Mouse (Mus musculus) ovary, adult 18-20 months (tissue): ENCODE measurements around the gene Ttc14.

Experiments used
- DNase-seq: peaks from one replicate; pipeline ENCODE4 v3.0.0; 2022; ENCODE audit warnings: low spot score, mixed read lengths

Ttc14 gene

DNA sequence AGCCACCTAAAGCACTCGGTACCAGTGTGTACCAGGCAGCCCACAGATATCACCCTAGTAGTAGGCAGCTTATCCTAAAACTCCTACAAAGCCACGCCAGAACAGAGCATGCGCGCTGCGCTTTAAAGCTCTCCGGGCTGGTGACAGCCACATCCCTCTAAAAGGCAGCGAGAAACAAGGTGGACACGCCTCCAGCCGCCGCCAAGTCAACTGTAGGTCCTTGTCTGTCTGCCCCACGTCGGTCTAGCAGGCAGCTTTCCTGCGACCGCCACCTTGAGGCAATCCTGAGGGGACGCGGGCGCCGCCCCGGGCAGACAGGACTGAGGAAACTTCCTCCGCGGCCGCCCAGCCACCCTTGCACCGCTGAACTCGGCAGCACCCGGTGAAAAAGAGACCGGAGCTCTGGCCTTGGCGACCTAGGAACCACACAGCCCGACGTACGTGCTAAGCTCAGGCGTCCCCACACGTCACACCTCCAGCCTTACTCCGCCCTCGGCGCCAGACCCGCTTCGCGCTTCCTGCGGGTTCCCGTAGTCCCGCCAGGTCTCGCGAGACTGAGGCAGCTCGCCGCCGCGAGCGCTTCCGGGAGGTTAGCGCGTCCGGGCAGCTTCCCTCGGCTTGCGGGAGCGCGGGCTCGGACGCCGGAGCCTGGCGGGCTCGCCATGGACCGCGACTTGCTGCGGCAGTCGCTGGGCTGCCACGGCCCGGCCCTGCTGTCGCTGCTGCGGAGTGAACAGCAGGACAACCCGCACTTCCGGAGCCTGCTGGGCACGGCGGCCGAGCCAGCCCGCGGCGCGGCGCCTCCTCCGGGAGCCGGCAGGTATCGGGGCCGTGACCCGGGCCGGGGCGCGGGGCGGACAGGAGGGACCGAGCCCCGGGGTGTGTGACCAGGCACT, at the start of gene Ttc14:
Ttc14 (plus strand) TSS at position 216 of the 896 bp plus-strand sequence.
- peak; percentile 95 for DNase-seq

DNA sequence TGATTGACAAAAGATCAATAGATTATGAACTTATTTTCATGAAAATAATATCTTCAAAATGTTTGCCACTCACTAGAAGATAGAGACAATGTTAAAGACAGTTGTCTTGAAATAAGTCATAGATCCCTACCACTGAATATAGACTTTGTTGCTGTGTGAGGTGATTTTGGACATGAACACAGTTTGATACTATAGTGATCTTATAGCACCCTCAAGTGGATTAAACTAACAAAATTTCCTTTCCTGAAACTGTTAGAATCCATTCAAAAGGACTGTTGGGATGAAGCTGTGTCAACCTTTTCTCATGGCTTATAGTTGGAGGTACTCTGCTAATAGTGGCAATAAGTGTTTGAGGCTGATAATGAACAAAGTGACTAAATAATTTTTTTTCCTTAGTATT, 8.7 kb upstream of the Ttc14 start:
- DNase-seq: no peak

DNA sequence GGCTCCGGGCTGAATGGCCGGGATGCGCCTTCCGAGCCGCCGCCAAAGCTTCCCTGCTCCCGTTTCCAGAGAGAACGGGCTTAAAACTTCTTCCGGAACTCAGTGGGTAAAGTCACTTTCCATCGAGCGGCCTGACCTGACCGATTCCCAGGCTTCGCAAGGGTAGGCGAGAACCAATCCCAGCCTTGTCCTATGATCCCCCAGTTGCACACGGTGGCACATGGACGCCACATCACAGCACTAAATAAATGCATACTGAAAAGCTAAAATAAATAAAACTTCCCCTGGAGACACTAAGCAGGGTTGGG, 835 bp downstream of the Ttc14 start:
- DNase-seq: no peak

DNA sequence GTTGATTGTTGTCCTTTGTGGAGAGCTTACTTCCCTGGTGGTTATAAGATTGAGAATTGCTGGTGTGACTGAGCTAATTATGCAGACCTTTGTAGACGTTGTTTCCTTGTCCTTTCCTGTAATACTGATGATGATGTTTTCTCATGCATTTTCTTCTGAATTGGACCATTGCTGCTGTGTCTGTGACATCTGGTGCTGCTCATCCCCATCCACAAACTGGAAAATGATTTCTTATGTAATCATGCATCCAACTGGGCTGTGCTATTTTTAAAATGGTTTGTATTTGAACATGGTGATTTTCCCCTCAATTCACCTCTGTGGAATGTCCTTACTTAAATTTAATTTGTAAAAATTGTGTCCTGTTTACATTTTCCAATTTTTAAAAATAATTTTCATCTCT, 7.5 kb downstream of the Ttc14 start:
- DNase-seq: no peak

DNA sequence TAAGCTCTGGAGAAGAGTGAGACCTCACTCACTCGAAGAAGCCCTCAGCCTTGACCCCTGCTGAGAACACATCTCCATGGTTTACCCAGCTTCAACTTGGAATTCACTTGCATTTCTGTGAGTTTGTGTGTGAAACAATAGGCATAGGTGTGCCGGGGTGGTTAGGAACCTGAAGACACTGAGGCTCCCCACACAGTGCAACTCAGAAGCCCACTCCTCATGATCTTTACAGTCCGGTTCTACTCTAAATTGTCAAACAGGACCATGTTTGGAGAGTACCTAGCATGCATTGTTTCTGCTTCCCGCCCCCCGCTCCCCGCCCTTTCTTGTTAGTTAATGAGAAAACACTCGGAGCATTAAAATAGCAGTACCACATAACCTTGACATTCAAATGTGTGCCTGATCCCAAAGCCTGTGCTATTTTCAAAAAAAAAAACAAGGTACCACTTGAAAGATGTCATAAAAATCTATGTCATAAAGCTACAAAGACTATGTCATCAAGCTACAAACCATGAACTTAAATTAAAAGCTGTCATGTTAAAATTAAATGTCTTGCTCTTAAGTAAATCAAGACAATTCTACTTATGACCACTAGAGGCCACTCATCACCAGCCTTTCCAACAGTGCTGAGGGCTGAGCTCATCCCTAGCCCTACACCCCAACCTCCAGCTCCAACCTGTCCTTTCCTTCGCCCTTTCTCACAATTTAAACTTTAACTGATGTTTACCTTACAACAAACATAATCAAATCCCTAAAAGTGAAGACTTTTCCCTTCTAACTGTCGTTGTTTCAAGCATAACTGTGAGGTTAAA, 24.7 kb downstream of the Ttc14 start:
- DNase-seq: no peak

DNA sequence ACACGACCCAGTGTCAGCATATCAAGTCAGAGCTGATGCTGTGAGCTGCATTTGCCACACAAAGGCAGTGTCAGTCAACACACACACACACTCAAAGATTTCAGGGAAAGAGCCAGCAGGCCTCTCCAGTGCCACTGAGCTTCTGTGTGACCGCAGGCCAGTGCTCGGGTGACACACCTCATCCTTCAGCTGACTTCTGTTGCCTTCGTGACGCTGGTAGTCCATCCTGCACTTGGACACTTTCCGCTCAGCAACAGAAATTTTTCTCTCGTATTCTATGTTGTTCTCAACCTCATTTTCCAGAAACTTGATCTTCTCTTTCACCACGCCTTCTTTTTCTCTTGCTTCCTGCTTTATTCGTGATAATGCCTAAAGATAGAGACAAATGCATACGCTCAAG, 32.7 kb downstream of the Ttc14 start:
- DNase-seq: no peak

DNA sequence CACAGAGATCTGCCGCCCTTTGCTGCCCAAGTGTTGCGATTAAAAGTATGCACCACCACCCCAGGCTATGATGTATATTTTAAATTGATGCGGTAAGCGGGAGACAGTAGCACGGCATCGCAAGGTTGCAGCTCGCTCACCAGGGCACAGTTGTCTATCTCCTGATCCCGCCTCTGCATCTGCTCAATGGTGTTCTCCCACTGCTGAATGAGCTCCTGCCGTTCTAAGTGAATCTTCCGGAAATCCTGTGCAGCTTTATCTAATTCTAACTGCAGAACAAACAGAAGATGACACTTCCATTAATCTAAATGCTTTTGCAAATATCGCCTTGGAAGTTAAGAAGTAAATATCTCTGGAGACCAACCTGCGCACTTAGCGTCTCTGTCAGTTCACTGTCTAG, 36.9 kb downstream of the Ttc14 start:
- DNase-seq: no peak

DNA sequence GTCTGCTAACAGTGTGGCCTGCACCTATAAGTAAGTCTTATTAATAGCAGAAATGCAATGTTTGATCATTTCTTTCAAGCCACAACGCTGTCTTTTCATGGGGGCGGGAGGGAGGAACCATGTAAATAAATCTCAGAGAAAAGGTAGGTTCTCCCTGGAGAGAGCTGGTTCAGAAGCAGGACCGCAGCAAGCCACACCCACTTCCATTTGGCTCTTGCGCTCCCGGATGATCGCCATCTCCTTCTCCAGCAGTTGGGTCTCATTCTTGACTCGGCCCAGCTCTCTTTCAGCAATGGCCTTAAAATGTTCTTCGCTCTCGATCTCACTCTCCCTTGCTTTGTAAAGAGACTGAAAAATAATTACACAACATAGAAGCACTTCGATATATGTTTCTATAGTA, 39.2 kb downstream of the Ttc14 start:
- DNase-seq: no peak

DNA sequence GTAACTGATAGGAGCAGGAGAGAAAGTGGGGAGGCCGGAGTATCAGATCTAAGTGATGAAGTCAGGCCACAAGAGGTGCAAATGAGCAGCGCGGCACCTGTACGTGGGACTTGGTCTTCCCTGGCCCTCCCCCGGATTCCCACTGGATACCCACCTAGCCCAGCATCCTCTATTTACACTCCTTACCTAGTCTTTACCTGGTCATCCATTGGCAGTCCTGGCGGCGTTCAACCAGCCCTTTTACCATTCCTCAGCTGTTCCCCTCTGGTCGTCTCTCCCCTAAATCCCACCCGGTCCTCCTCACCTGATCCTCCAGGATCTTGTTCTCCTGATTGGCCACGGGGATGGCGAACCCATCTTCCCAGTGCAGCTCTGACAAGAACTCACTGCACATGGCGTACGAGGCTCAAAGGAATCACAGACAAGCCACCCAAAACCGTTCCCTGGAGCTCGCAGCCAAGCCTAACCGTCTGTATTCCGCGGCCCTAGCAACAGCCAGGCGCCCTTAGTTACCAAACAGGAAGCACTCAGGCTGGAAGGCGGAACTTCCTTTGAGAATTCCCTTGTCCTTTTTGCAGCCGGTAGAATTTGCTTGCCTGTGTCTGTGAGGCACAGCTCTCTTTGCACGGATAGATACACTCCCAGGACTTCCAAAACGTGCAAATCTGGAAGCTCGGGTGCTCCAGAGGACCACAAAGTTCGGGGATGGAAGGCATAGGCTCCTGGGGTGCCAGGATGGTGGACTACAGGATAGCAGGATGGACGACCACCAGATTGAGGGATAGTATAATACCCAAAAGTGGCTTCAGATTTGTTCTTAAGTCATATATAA, 44.4 kb downstream of the Ttc14 start, which contains the start of gene Ccdc39:
Ccdc39 (minus strand) TSS at position 510 of the 832 bp plus-strand sequence.
- peak; percentile 52 for DNase-seq

DNA sequence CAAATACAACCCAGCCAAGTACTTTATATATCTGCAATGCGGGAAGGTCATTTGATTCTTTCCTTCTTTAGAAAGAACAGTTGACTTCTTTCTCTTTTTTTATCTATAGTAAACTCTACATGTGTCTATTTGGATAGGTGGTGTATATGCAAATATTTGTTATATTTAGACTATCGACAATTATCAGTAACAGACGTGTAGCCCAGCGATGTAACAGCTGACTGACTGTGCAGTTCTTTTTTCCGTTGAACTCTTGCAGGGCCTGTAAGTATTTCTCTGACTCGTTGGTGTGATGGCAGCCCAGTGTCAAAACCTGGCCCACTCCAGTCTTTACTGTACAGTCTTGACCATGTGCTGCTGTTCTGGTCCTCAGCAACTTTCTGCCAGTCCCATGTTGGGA, 47.0 kb downstream of the Ttc14 start:
- DNase-seq: no peak

DNA sequence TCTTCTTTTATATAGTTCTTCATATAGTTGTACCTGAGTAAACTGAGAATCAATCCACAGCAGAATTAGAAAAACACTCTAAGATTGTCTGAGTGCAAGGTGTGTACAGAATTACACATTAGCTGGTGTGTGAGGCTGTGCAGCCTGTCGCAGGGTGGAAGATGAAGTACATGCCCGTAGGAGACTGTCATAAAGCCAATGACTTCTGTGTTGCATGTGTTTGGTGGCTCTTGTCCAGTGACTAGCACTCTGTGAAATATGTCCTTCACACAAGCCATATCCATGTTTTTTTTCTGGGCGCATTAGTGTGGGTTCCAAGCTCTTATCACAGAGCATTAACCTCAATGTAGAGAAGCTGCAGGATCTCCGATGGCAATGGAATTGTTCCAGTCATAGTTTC, 51.2 kb downstream of the Ttc14 start:
- DNase-seq: no peak

DNA sequence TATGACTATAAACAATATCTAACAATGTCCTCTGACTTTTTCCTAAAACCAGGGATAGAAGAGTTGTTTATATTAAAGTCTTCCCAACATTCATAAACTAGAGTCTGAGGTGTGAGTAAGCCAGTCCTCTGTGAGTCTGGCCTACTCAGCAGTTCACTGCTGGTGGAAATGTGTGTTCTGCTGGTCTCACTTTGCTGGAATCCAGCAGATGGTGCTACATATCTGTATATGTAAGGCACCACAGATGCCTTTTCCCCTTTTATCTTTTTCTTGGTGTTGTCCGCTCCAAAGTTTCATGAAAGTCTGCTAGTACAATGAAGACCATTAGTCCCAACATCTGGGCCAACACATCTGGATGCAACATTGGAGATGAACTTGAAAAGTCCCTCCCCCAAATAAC, 53.4 kb downstream of the Ttc14 start:
- no peak for DNase-seq

DNA sequence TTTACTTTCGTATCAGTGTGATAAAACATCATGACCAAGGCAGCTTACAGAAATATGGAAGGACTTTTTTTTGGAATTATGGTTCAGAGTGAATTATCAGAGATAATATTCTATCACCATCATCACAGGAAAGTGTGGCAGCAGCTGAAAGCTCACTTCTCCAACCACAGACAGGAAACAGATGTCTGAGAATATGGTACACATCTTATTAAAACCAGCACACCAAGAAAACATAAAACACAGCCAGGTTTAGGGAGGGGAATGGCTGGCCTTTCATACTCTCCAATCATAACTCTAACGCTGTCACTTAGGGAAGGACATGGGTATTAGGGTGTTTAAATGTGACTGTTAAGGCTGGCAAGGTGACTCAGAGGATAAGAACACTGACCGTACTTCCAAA, 59.3 kb downstream of the Ttc14 start:
- no peak for DNase-seq

DNA sequence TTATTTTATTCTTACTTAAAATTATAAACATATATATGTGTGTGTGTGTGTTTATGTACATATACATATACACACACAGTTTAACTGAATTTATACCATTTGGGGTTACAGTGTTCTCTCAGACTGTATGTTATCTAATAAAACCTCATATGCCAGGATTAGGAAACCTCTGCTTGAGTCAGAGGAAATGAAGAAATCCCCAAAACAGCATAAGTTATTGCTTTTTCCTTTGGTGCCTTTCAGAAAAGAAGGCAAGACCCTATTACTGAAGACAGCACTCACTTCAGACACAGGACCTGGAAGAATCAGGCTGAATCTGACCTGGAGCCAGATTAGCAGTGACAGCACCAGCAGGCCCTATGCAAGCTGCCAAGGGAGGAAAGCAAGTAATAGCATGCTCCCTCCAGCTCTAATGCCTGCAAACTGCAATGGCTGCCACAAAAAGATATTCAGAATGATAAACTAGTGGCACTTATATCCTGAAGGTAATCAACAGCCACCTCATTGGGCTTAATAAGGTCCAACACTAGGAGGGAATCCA, 64.4 kb downstream of the Ttc14 start:
- DNase-seq: no peak
